Mouse (Mus musculus) cerebellum, adult 2 months (tissue): ENCODE measurements at regions not wholly inside any gene's neighbourhood (a gene's known extent, or its start where the extent isn't known, plus 50 kb on each side); places are given as distances from the start of the nearest gene placed in this dataset.
"Not testable (repeated sequence)": the region's sequence is repeated elsewhere in the genome, so short reads cannot be mapped to it uniquely, and the experiment has no call there.

Experiments
- DNase-seq, 2 experiments: peaks; one replicate each; pipeline ENCODE4 v3.0.0; 2021
- H3K27ac ChIP-seq: fragments of 200-500 bp; 2 replicates; pipeline ENCODE4 v1.5.1; 2012; ENCODE audit warnings: low read length, control low read depth, inconsistent platforms; ENCODE audit not compliant: insufficient read depth
- H3K27me3 ChIP-seq: fragments of 200-500 bp; 2 replicates; pipeline ENCODE4 v1.6.1; 2012; ENCODE audit warnings: inconsistent platforms, mild to moderate bottlenecking, low read length, moderate library complexity; ENCODE audit not compliant: control insufficient read depth, insufficient read depth
- H3K4me1 ChIP-seq: fragments of 200-500 bp; 2 replicates; pipeline ENCODE4 v1.6.1; 2011; ENCODE audit warnings: low read length; ENCODE audit not compliant: control insufficient read depth, insufficient read depth
- H3K4me3 ChIP-seq: fragments of 200-500 bp; replicated peaks from 2 replicates; pipeline ENCODE3; 2011; ENCODE audit warnings: mild to moderate bottlenecking, low read depth, low read length, control low read depth; ENCODE audit not compliant: insufficient read depth
- CTCF ChIP-seq: fragments of 200-500 bp; IDR thresholded peaks from 2 replicates; pipeline ENCODE4 v1.5.1; 2011; ENCODE audit warnings: low read depth, mild to moderate bottlenecking, control low read depth, low read length, moderate library complexity, borderline replicate concordance; ENCODE audit not compliant: insufficient read depth
- POLR2A ChIP-seq: fragments of 200-500 bp; IDR thresholded peaks from 2 replicates; pipeline ENCODE4 v1.6.1; 2011; ENCODE audit warnings: low read length, control low read depth, borderline replicate concordance; ENCODE audit not compliant: insufficient read depth
- WGBS: fragments of 180-500 bp; shearing (Covaris S2); methylation state at CpG from one replicate; pipeline ENCODE4 v1.1.7; 2018; 5-methylcytosine and 5-hydroxymethylcytosine counted together

DNA sequence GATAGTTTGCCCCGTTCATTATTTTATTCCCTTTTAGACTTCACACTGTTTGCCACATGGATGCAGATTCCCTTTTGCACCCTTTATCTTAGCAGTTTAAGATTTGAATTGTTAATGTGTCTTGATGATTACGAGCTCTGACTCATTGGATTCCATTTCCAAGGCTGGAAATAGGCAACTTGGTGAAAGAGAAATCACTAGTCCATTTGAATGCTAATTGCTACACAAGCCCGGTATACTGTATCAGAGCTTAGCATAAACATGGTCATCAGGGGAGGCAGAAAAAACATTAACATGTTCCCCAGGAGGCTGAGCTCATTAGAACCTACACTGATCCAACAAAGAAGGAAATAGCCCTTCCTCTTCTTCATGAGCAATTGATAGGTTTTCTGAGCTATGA, 892.9 kb downstream of the Robo1 start:
- no peak overlapping the region for H3K27ac ChIP-seq
- no peaks in the 10 kb centered on the region for H3K27me3 ChIP-seq
- DNase-seq, result no peak
- no peaks in the 10 kb centered on the region for H3K4me1 ChIP-seq
- TF ChIP-seq CTCF, result no peak
- TF ChIP-seq POLR2A, result no peak
- 67% methylated on average over 3 of the region's 3 CpGs for WGBS
- H3K4me3 ChIP-seq, result no peak overlapping the region

DNA sequence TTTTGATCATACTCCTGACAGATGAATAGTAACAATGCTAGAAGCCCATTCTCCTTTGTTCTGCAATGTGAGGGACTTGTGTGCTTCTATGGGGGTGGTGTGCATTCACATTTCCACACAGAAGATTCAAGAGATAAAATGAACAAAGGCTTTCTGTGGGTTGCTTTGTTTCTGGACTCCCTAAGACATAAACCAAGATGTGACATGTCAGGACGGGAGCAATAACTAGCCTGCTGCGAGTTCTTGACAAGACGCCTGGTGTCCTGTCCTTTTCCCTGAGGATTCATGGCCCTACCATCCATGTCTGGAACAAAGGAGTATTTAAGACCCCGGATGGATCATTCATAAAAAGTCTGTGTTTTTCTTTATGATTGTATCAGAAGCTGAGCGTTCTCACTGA, 874.7 kb downstream of the Robo1 start:
- no peak overlapping the region for H3K4me3 ChIP-seq
- H3K4me1 ChIP-seq, result no peaks in the 10 kb centered on the region
- WGBS, result 69% methylated on average over 5 of the region's 5 CpGs
- H3K27ac ChIP-seq, result no peak overlapping the region
- H3K27me3 ChIP-seq, result no peaks in the 10 kb centered on the region
- no peak for TF ChIP-seq CTCF
- no peak for TF ChIP-seq POLR2A
- DNase-seq, result no peak

DNA sequence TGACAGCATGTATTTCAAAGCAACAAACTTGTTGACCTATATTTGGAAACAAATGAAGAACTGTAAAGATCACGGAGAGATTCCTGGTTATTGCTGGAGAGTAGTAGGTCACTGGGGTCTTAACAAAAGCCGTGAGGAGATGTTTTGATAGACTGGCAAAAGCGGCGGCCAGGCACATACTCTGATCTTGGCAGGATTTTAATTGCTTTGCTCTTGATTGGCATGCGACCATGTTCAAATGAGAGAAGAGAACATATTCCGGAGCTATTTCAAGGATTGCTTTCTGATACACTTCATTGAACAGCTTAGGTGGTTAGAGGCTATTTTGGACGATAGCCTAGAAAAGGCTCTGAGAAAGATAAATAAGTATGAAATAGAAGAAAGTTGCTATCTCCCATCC, 874.2 kb downstream of the Robo1 start:
- Histone ChIP-seq H3K27ac (no peak overlapping the region), H3K27me3 (no peaks in the 10 kb centered on the region), H3K4me3 (no peak overlapping the region), H3K4me1 (no peaks in the 10 kb centered on the region)
- WGBS, result 7% methylated on average over 7 of the region's 7 CpGs
- TF ChIP-seq POLR2A, result no peak
- no peak for TF ChIP-seq CTCF
- DNase-seq, result peak in 1 of 2 experiments; percentile 23

DNA sequence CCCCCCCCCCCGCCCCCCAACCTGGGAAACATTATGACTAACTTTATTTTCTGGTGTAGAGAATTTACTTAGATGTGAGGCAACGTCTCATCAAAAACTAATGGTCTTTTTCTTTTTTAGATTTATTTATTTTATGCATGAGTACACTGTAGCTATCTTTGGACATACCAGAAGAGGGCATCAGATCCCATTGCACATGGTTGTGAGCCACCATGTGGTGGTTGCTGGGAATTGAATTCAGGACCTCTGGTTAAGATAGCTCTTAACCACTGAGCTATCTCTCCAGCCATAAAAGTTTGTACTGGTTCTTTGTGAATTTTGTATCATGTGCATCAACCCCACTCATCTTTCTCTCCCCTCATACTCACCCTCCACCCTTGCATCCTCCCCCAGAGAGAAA, 847.3 kb downstream of the Robo1 start:
- Histone ChIP-seq H3K27ac (no peak overlapping the region), H3K4me1 (no peaks in the 10 kb centered on the region), H3K27me3 (no peaks in the 10 kb centered on the region), H3K4me3 (no peak overlapping the region)
- DNase-seq, result peak in 1 of 2 experiments; percentile 5
- 69% methylated on average over 2 of the region's 2 CpGs for WGBS
- TF ChIP-seq CTCF, result peak; percentile 51; the same call in 1 of the 2 replicates
- no peak for TF ChIP-seq POLR2A

DNA sequence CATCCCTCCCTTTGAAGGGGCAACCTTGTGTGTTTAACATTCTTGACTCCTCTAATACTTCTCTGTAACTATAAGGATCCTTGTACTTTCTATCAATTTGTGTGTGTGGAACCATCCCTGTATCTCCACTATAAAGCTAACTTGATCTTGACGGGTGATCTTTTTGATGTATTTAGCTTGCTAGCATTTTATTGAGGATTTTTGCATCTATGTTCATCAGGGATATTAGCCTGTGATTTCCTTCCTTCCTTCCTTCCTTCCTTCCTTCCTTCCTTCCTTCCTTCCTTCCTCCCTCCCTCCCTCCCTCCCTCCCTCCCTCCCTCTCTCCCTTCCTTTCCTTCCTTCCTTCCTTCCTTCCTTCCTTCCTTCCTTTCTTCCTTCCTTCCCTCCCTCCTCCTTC, 819.8 kb downstream of the Robo1 start:
- 88% methylated on average over 1 of the region's 1 CpGs for WGBS
- H3K27me3 ChIP-seq, H3K27ac ChIP-seq, H3K4me1 ChIP-seq, DNase-seq, H3K4me3 ChIP-seq: not testable (repeated sequence)

DNA sequence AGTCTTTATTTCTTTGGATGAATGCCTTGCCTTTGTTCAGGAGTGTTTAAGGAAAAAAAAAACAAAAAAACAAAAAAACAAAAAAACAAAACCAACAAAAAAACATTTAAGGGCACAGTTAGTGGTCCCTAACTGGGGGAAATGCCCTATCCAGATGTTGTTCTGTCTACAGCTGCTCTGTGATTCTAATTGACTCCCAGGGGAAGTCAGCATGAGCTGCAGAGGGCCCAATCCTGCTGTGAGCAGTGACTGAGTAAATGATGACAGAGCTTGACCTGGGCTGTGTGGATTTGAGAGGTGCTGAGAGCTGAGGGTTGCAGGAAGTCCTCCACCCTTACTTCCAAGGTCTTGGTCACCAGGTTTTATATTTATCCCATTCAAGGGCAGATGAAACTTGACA, 812.5 kb downstream of the Robo1 start:
- H3K4me3 ChIP-seq, result no peak overlapping the region
- H3K4me1 ChIP-seq, result no peaks in the 10 kb centered on the region

DNA sequence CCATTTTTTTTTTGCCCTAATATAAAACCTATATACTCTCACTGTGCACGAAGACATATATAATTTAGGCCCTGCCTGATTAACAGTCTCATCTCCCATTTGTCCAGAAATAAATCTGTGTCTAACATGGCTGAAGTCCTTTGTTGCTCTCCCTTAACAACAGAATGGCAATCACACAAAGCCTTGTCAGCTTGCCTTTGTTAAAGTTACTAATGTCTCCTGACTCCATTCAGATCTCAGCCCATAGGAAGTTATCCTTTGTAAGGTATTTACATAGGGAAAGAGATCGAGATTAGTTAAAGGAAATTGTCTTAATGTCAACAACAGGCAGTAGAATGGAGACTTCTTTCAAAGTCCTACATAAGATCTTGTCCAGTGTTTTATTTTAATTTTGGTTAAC, 809.2 kb downstream of the Robo1 start:
- Histone ChIP-seq H3K27me3 (no peaks in the 10 kb centered on the region), H3K27ac (no peak overlapping the region), H3K4me3 (no peak overlapping the region), H3K4me1 (no peaks in the 10 kb centered on the region)
- DNase-seq, result no peak
- no peak for TF ChIP-seq POLR2A
- TF ChIP-seq CTCF, result no peak
- WGBS, result 63% methylated on average over 2 of the region's 2 CpGs

More for the DNA sequence above, 812.5 kb downstream of the Robo1 start:
- H3K27me3 ChIP-seq, result no peaks in the 10 kb centered on the region
- TF ChIP-seq CTCF (no peak), POLR2A (no peak)
- DNase-seq, result no peak
- H3K27ac ChIP-seq, result no peak overlapping the region

DNA sequence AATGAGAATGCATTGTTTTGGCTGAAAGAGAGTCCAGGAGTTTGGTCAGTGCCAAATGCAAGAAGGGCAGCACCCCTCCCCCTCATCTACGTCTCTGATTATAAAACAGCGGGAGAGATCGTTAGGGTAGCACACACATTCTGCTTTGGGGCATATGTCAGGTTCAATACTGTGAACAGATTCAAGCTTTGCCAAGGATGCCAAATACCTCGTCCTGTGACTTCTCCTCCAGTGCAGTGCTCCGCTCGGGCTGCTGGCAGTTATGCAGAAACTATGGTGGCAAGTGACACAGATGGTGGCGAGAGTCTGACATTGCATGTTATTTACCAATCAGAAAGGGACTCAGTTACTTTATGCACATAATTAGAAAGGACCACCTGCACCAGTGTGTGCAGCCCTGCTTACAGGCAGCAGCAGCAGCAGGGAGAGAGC, 799.9 kb downstream of the Robo1 start:
- TF ChIP-seq CTCF (no peak), POLR2A (no peak)
- WGBS, result 3% methylated on average over 7 of the region's 7 CpGs
- Histone ChIP-seq H3K4me1 (peaks cover 4% of the 10 kb centered on the region), H3K27me3 (no peaks in the 10 kb centered on the region), H3K4me3 (peak overlapping the region; percentile 28), H3K27ac (no peak overlapping the region)
- peak; percentile 47 to 71 for DNase-seq
